Mouse (Mus musculus) erythroblast, embryonic 14.5 days (primary cell): ENCODE data around the gene Miga1. TPM values are rescaled to one million over a fixed set of nuclear protein-coding genes. Genes with fewer than 3 reads are reported as not detected.

Source experiments
- H3K27me3 ChIP-seq: 2 replicates; pipeline ENCODE4 v1.6.1; 2012; ENCODE audit warnings: inconsistent platforms; ENCODE audit not compliant: control insufficient read depth
- H3K36me3 ChIP-seq: 2 replicates; pipeline ENCODE4 v1.6.1; 2012; ENCODE audit warnings: mild to moderate bottlenecking, inconsistent platforms; ENCODE audit not compliant: control insufficient read depth
- H3K4me1 ChIP-seq: 2 replicates; pipeline ENCODE4 v1.6.1; 2012; ENCODE audit warnings: inconsistent platforms; ENCODE audit not compliant: control insufficient read depth
- H3K4me3 ChIP-seq: replicated peaks from 2 replicates; pipeline ENCODE3; 2012; ENCODE audit warnings: moderate library complexity, mild to moderate bottlenecking, inconsistent platforms
- H3K9me3 ChIP-seq: 2 replicates; pipeline ENCODE4 v1.6.1; 2012; ENCODE audit warnings: low read length, inconsistent platforms, mixed read lengths; ENCODE audit not compliant: control insufficient read depth
- GATA1 ChIP-seq: IDR thresholded peaks from 2 replicates; pipeline ENCODE4 v1.6.1; 2012; ENCODE audit warnings: low read length, inconsistent platforms, mixed read lengths
- TAL1 ChIP-seq: IDR thresholded peaks from 3 replicates; pipeline ENCODE4 v1.6.1; 2012; ENCODE audit warnings: low read length, inconsistent platforms, mixed read lengths
- polyA plus RNA-seq: library from polyadenylated mRNA; stranded (reverse); fragments of >175 nt; gene quantifications from 2 replicates; pipeline ENCODE4 v1.2.3, GENCODE M21; 2012

Gene Miga1
- polyA plus RNA-seq, 1 experiment = 0.55 TPM

GRCm38 (mm10) chr3:152228843-152229242, 111.4 kb downstream of the Miga1 start:
- no peaks in the 10 kb centered on the region for H3K9me3 ChIP-seq
- peaks cover 14% of the 10 kb centered on the region for H3K4me1 ChIP-seq
- H3K4me3 ChIP-seq = no peak overlapping the region
- TF ChIP-seq GATA1 = no peak
- TF ChIP-seq TAL1 = no peak
- H3K36me3 ChIP-seq = peaks cover 98% of the 10 kb centered on the region
- no peaks in the 10 kb centered on the region for H3K27me3 ChIP-seq

- H3K4me3 ChIP-seq = no peak overlapping the region
- H3K27me3 ChIP-seq = no peaks in the 10 kb centered on the region
- no peak for TF ChIP-seq GATA1
- TF ChIP-seq TAL1 = no peak
- H3K9me3 ChIP-seq = no peaks in the 10 kb centered on the region
- peaks cover 98% of the 10 kb centered on the region for H3K36me3 ChIP-seq
- peaks cover 7% of the 10 kb centered on the region for H3K4me1 ChIP-seq
Measured at GRCm38 (mm10) chr3:152225906-152226305, 114.3 kb downstream of the Miga1 start.

- Histone ChIP-seq H3K27me3 (no peaks in the 10 kb centered on the region), H3K36me3 (peaks cover 99% of the 10 kb centered on the region), H3K4me3 (no peak overlapping the region), H3K4me1 (peaks cover 4% of the 10 kb centered on the region), H3K9me3 (no peaks in the 10 kb centered on the region)
- TF ChIP-seq TAL1 = no peak
Measured at GRCm38 (mm10) chr3:152224918-152225317, 115.3 kb downstream of the Miga1 start.

Other genes with a start within 250 kb of the Miga1 start
- not detected in 2 replicates for gene Gipc2, start 174.2 kb downstream of the Miga1 start, polyA plus RNA-seq
- 0.78 and 0.87 TPM in 2 replicates for gene Dnajb4, start 130.1 kb downstream of the Miga1 start, polyA plus RNA-seq
- gene Fubp1, start 130.0 kb downstream of the Miga1 start, polyA plus RNA-seq = 27.0 and 29.1 TPM in 2 replicates
- gene Nexn, start 74.1 kb downstream of the Miga1 start, polyA plus RNA-seq = not detected in 2 replicates
- 0.29 and 0.37 TPM in 2 replicates for gene Usp33, start 6.1 kb upstream of the Miga1 start, polyA plus RNA-seq
- gene Zzz3, start 55.1 kb upstream of the Miga1 start, polyA plus RNA-seq = 0.25 and 0.35 TPM in 2 replicates